Mouse (Mus musculus) erythroid progenitor cell, adult 5-6 weeks (primary cell): ENCODE data around the gene Sdc4. TPM values are rescaled to one million over a fixed set of nuclear protein-coding genes. Genes with fewer than 3 reads are reported as not detected.

ENCODE experiments used
- total RNA-seq, 2 experiments: library from RNA; stranded (forward) in 1 of 2; stranded (reverse) in 1 of 2; fragments of 150-400 nt in 1 of 2; fragments of 186-747, 209-891 nt in 1 of 2; gene quantifications; 2 replicates each; pipeline versions ENCODE4 v1.2.3 to v1.2.4; 2015 to 2017; ENCODE audit warnings: low replicate concordance in 2 of 2

The Sdc4 gene
- total RNA-seq, 2 experiments from 2014 or later = 2.5 to 5.7 TPM

Other genes starting within 250 kb of the Sdc4 start
- not detected in 2 replicates for gene Wfdc15a, start 243.8 kb downstream of the Sdc4 start, total RNA-seq (2015; ENCODE audit: low replicate concordance)
- not detected in 2 replicates for gene Wfdc15a, start 243.8 kb downstream of the Sdc4 start, total RNA-seq (2017; ENCODE audit: low replicate concordance)
- not detected in 2 replicates for gene Wfdc15b, start 222.2 kb downstream of the Sdc4 start, total RNA-seq (2015; ENCODE audit: low replicate concordance)
- gene Wfdc15b, start 222.2 kb downstream of the Sdc4 start, total RNA-seq (2017; ENCODE audit: low replicate concordance) = not detected in 2 replicates
- not detected in 2 replicates for gene Svs2, start 205.4 kb downstream of the Sdc4 start, total RNA-seq (2015; ENCODE audit: low replicate concordance)
- gene Svs2, start 205.4 kb downstream of the Sdc4 start, total RNA-seq (2017; ENCODE audit: low replicate concordance) = not detected in 2 replicates
- not detected in 2 replicates for gene Svs3b, start 187.2 kb downstream of the Sdc4 start, total RNA-seq (2015; ENCODE audit: low replicate concordance)
- not detected in 2 replicates for gene Svs3b, start 187.2 kb downstream of the Sdc4 start, total RNA-seq (2017; ENCODE audit: low replicate concordance)
- not detected in 2 replicates for gene Svs4, start 165.4 kb downstream of the Sdc4 start, total RNA-seq (2015; ENCODE audit: low replicate concordance)
- not detected in 2 replicates for gene Svs4, start 165.4 kb downstream of the Sdc4 start, total RNA-seq (2017; ENCODE audit: low replicate concordance)
- gene Svs3a, start 154.6 kb downstream of the Sdc4 start, total RNA-seq (2015; ENCODE audit: low replicate concordance) = not detected in 2 replicates
- gene Svs3a, start 154.6 kb downstream of the Sdc4 start, total RNA-seq (2017; ENCODE audit: low replicate concordance) = not detected in 2 replicates
- not detected in 2 replicates for gene Svs6, start 127.1 kb downstream of the Sdc4 start, total RNA-seq (2015; ENCODE audit: low replicate concordance)
- gene Svs6, start 127.1 kb downstream of the Sdc4 start, total RNA-seq (2017; ENCODE audit: low replicate concordance) = not detected in 2 replicates
- gene Svs5, start 111.1 kb downstream of the Sdc4 start, total RNA-seq (2015; ENCODE audit: low replicate concordance) = not detected in 2 replicates
- gene Svs5, start 111.1 kb downstream of the Sdc4 start, total RNA-seq (2017; ENCODE audit: low replicate concordance) = not detected in 2 replicates
- gene Slpi, start 54.8 kb downstream of the Sdc4 start, total RNA-seq (2015; ENCODE audit: low replicate concordance) = 36.9 and 68.8 TPM in 2 replicates
- 6.3 and 11.0 TPM in 2 replicates for gene Slpi, start 54.8 kb downstream of the Sdc4 start, total RNA-seq (2017; ENCODE audit: low replicate concordance)
- not detected in 2 replicates for gene Rbpjl, start 40.7 kb downstream of the Sdc4 start, total RNA-seq (2015; ENCODE audit: low replicate concordance)
- gene Rbpjl, start 40.7 kb downstream of the Sdc4 start, total RNA-seq (2017; ENCODE audit: low replicate concordance) = not detected in 2 replicates
- gene Matn4, start 38.7 kb downstream of the Sdc4 start, total RNA-seq (2015; ENCODE audit: low replicate concordance) = not detected in 2 replicates
- gene Matn4, start 38.7 kb downstream of the Sdc4 start, total RNA-seq (2017; ENCODE audit: low replicate concordance) = not detected in 2 replicates
- 8.8 and 10.8 TPM in 2 replicates for gene Sys1, start 13.1 kb upstream of the Sdc4 start, total RNA-seq (2015; ENCODE audit: low replicate concordance)
- 3.1 and 5.3 TPM in 2 replicates for gene Sys1, start 13.1 kb upstream of the Sdc4 start, total RNA-seq (2017; ENCODE audit: low replicate concordance)
- not detected in 2 replicates for gene Gm20458, start 17.1 kb upstream of the Sdc4 start, total RNA-seq (2015; ENCODE audit: low replicate concordance)
- not detected in 2 replicates for gene Gm20458, start 17.1 kb upstream of the Sdc4 start, total RNA-seq (2017; ENCODE audit: low replicate concordance)
- gene Trp53tg5, start 29.8 kb upstream of the Sdc4 start, total RNA-seq (2015; ENCODE audit: low replicate concordance) = not detected in 2 replicates
- gene Trp53tg5, start 29.8 kb upstream of the Sdc4 start, total RNA-seq (2017; ENCODE audit: low replicate concordance) = not detected in 2 replicates
- gene Dbndd2, start 42.2 kb upstream of the Sdc4 start, total RNA-seq (2015; ENCODE audit: low replicate concordance) = 6.3 TPM in 1 of 2 replicates, not detected in the other
- 0.61 TPM in 1 of 2 replicates, not detected in the other for gene Dbndd2, start 42.2 kb upstream of the Sdc4 start, total RNA-seq (2017; ENCODE audit: low replicate concordance)
- gene Pigt, start 53.6 kb upstream of the Sdc4 start, total RNA-seq (2015; ENCODE audit: low replicate concordance) = 18.0 and 22.7 TPM in 2 replicates
- gene Pigt, start 53.6 kb upstream of the Sdc4 start, total RNA-seq (2017; ENCODE audit: low replicate concordance) = 7.7 and 26.9 TPM in 2 replicates
- not detected in 2 replicates for gene Wfdc2, start 118.5 kb upstream of the Sdc4 start, total RNA-seq (2015; ENCODE audit: low replicate concordance)
- gene Wfdc2, start 118.5 kb upstream of the Sdc4 start, total RNA-seq (2017; ENCODE audit: low replicate concordance) = not detected in 2 replicates
- gene Spint3, start 129.6 kb upstream of the Sdc4 start, total RNA-seq (2015; ENCODE audit: low replicate concordance) = not detected in 2 replicates
- not detected in 2 replicates for gene Spint3, start 129.6 kb upstream of the Sdc4 start, total RNA-seq (2017; ENCODE audit: low replicate concordance)
- gene Wfdc6a, start 141.6 kb upstream of the Sdc4 start, total RNA-seq (2015; ENCODE audit: low replicate concordance) = not detected in 2 replicates
- not detected in 2 replicates for gene Wfdc6a, start 141.6 kb upstream of the Sdc4 start, total RNA-seq (2017; ENCODE audit: low replicate concordance)
- gene Eppin, start 149.7 kb upstream of the Sdc4 start, total RNA-seq (2015; ENCODE audit: low replicate concordance) = not detected in 2 replicates
- not detected in 2 replicates for gene Eppin, start 149.7 kb upstream of the Sdc4 start, total RNA-seq (2017; ENCODE audit: low replicate concordance)
- not detected in 2 replicates for gene Wfdc6b, start 169.6 kb upstream of the Sdc4 start, total RNA-seq (2015; ENCODE audit: low replicate concordance)
- gene Wfdc6b, start 169.6 kb upstream of the Sdc4 start, total RNA-seq (2017; ENCODE audit: low replicate concordance) = not detected in 2 replicates
- not detected in 2 replicates for gene Wfdc8, start 169.7 kb upstream of the Sdc4 start, total RNA-seq (2015; ENCODE audit: low replicate concordance)
- not detected in 2 replicates for gene Wfdc8, start 169.7 kb upstream of the Sdc4 start, total RNA-seq (2017; ENCODE audit: low replicate concordance)
- gene Wfdc16, start 194.9 kb upstream of the Sdc4 start, total RNA-seq (2015; ENCODE audit: low replicate concordance) = not detected in 2 replicates
- gene Wfdc16, start 194.9 kb upstream of the Sdc4 start, total RNA-seq (2017; ENCODE audit: low replicate concordance) = not detected in 2 replicates
- gene Wfdc10, start 212.2 kb upstream of the Sdc4 start, total RNA-seq (2015; ENCODE audit: low replicate concordance) = not detected in 2 replicates
- gene Wfdc10, start 212.2 kb upstream of the Sdc4 start, total RNA-seq (2017; ENCODE audit: low replicate concordance) = not detected in 2 replicates
- not detected in 2 replicates for gene Wfdc9, start 212.7 kb upstream of the Sdc4 start, total RNA-seq (2015; ENCODE audit: low replicate concordance)
- gene Wfdc9, start 212.7 kb upstream of the Sdc4 start, total RNA-seq (2017; ENCODE audit: low replicate concordance) = not detected in 2 replicates
- not detected in 2 replicates for gene Wfdc11, start 230.2 kb upstream of the Sdc4 start, total RNA-seq (2015; ENCODE audit: low replicate concordance)
- gene Wfdc11, start 230.2 kb upstream of the Sdc4 start, total RNA-seq (2017; ENCODE audit: low replicate concordance) = not detected in 2 replicates
- gene Wfdc13, start 241.2 kb upstream of the Sdc4 start, total RNA-seq (2015; ENCODE audit: low replicate concordance) = not detected in 2 replicates
- not detected in 2 replicates for gene Wfdc13, start 241.2 kb upstream of the Sdc4 start, total RNA-seq (2017; ENCODE audit: low replicate concordance)